Mouse (Mus musculus): Measurements from ENCODE around the gene Zbtb5. TPM values are rescaled to one million over a fixed set of nuclear protein-coding genes. Genes with fewer than 3 reads are reported as not detected.
A peak's percentile ranks its signal among the peaks of the same experiment; 100 is the strongest.
"Not testable (repeated sequence)": the region's sequence is repeated elsewhere in the genome, so short reads cannot be mapped to it uniquely, and the experiment has no call there.

Zbtb5 gene
- 34.4 and 35.8 TPM in 2 replicates for polyA plus RNA-seq (2016; fragmentation: Nextera tagmentation; extraction: Ambion mirVana)

- H3K4me1 ChIP-seq (replicated peaks): peaks cover 26% of the 10 kb centered on the region
- under 1% methylated on average over 63 of the region's 63 CpGs for WGBS
- H3K4me3 ChIP-seq: peak within 1 kb of the TSS; percentile 82
- H3K27me3 ChIP-seq (ENCODE audit: insufficient read depth, poor library complexity, severe bottlenecking): no peaks in the 10 kb centered on the region
- H3K9me3 ChIP-seq: no peaks in the 10 kb centered on the region
- 0 out of 2 replicates have a peak, but pooled peaks cover 3% of the 10 kb centered on the region for H3K36me3 ChIP-seq
- H3K27ac ChIP-seq: peak within 1 kb of the TSS; percentile 96
- DNase-seq (ENCODE audit: low spot score): peak; percentile 100
Observed at GRCm38 (mm10) chr4:45012105-45012975, at the start of gene Zbtb5. Gene Zbtb5 (minus strand): TSS chr4:45012412.

GRCm38 (mm10) chr4:45055451-45055850 lies 43.2 kb upstream of the Zbtb5 start:
- Histone ChIP-seq H3K36me3 (peaks cover 52% of the 10 kb centered on the region), H3K4me3 (no peak overlapping the region), H3K9me3 (no peaks in the 10 kb centered on the region), H3K27me3 (ENCODE audit: insufficient read depth, poor library complexity, severe bottlenecking) (no peaks in the 10 kb centered on the region), H3K4me1 (replicated peaks) (no peaks in the 10 kb centered on the region), H3K27ac (no peak overlapping the region)
- no peak for DNase-seq (ENCODE audit: low spot score)
- WGBS: 93% methylated on average over 8 of the region's 8 CpGs

- no peaks in the 10 kb centered on the region for H3K9me3 ChIP-seq
- no peak for DNase-seq (ENCODE audit: low spot score)
- 49% methylated on average over 3 of the region's 3 CpGs for WGBS
- no peak overlapping the region for H3K4me3 ChIP-seq
- no peak overlapping the region for H3K27ac ChIP-seq
- H3K36me3 ChIP-seq: peaks cover 52% of the 10 kb centered on the region
- no peaks in the 10 kb centered on the region for H3K27me3 ChIP-seq (ENCODE audit: insufficient read depth, poor library complexity, severe bottlenecking)
- no peaks in the 10 kb centered on the region for H3K4me1 ChIP-seq (replicated peaks)
Observed at GRCm38 (mm10) chr4:45054862-45055261, 42.6 kb upstream of the Zbtb5 start.

GRCm38 (mm10) chr4:45047956-45048355 lies 35.7 kb upstream of the Zbtb5 start:
- H3K4me3 ChIP-seq: no peak overlapping the region
- no peaks in the 10 kb centered on the region for H3K4me1 ChIP-seq (replicated peaks)
- no peaks in the 10 kb centered on the region for H3K9me3 ChIP-seq
- no peaks in the 10 kb centered on the region for H3K27me3 ChIP-seq (ENCODE audit: insufficient read depth, poor library complexity, severe bottlenecking)
- peaks cover 71% of the 10 kb centered on the region for H3K36me3 ChIP-seq
- WGBS: 81% methylated on average over 9 of the region's 9 CpGs
- no peak overlapping the region for H3K27ac ChIP-seq
- DNase-seq (ENCODE audit: low spot score): no peak

GRCm38 (mm10) chr4:45047286-45047887 lies 35.2 kb upstream of the Zbtb5 start:
- no peak overlapping the region for H3K4me3 ChIP-seq
- H3K36me3 ChIP-seq: peaks cover 71% of the 10 kb centered on the region
- H3K4me1 ChIP-seq (replicated peaks): no peaks in the 10 kb centered on the region
- DNase-seq (ENCODE audit: low spot score): no peak
- no peaks in the 10 kb centered on the region for H3K27me3 ChIP-seq (ENCODE audit: insufficient read depth, poor library complexity, severe bottlenecking)
- WGBS: 86% methylated on average over 9 of the region's 9 CpGs
- H3K9me3 ChIP-seq: no peaks in the 10 kb centered on the region
- H3K27ac ChIP-seq: no peak overlapping the region

- Histone ChIP-seq H3K36me3 (peaks cover 75% of the 10 kb centered on the region), H3K9me3 (no peaks in the 10 kb centered on the region), H3K4me1 (replicated peaks) (no peaks in the 10 kb centered on the region), H3K27me3 (ENCODE audit: insufficient read depth, poor library complexity, severe bottlenecking) (no peaks in the 10 kb centered on the region), H3K4me3 (no peak overlapping the region), H3K27ac (no peak overlapping the region)
- 97% methylated on average over 5 of the region's 5 CpGs for WGBS
- no peak for DNase-seq (ENCODE audit: low spot score)
Observed at GRCm38 (mm10) chr4:45046679-45047078, 34.5 kb upstream of the Zbtb5 start.

- 84% methylated on average over 7 of the region's 7 CpGs for WGBS
Observed at GRCm38 (mm10) chr4:45040795-45041194, 28.6 kb upstream of the Zbtb5 start.

GRCm38 (mm10) chr4:45039546-45039945 lies 27.3 kb upstream of the Zbtb5 start:
- DNase-seq (ENCODE audit: low spot score); H3K27me3 ChIP-seq (ENCODE audit: insufficient read depth, poor library complexity, severe bottlenecking); H3K4me3 ChIP-seq; H3K9me3 ChIP-seq; H3K4me1 ChIP-seq (replicated peaks); H3K27ac ChIP-seq: not testable (repeated sequence)
- 94% methylated on average over 7 of the region's 7 CpGs for WGBS
- peaks cover 70% of the 10 kb centered on the region for H3K36me3 ChIP-seq

More at GRCm38 (mm10) chr4:45040795-45041194, 28.6 kb upstream of the Zbtb5 start:
- Histone ChIP-seq H3K9me3 (no peaks in the 10 kb centered on the region), H3K36me3 (peaks cover 70% of the 10 kb centered on the region), H3K27ac (no peak overlapping the region), H3K27me3 (ENCODE audit: insufficient read depth, poor library complexity, severe bottlenecking) (no peaks in the 10 kb centered on the region), H3K4me1 (replicated peaks) (no peaks in the 10 kb centered on the region), H3K4me3 (no peak overlapping the region)
- no peak for DNase-seq (ENCODE audit: low spot score)

GRCm38 (mm10) chr4:45038879-45039278 lies 26.7 kb upstream of the Zbtb5 start:
- not testable (repeated sequence) for H3K4me1 ChIP-seq (replicated peaks); H3K4me3 ChIP-seq; DNase-seq (ENCODE audit: low spot score); H3K9me3 ChIP-seq; H3K27ac ChIP-seq; H3K27me3 ChIP-seq (ENCODE audit: insufficient read depth, poor library complexity, severe bottlenecking)
- WGBS: 55% methylated on average over 8 of the region's 8 CpGs
- H3K36me3 ChIP-seq: peaks cover 70% of the 10 kb centered on the region

GRCm38 (mm10) chr4:45037455-45038410 lies 25.5 kb upstream of the Zbtb5 start:
- Histone ChIP-seq H3K9me3 (no peaks in the 10 kb centered on the region), H3K27ac (no peak overlapping the region), H3K27me3 (ENCODE audit: insufficient read depth, poor library complexity, severe bottlenecking) (no peaks in the 10 kb centered on the region), H3K4me1 (replicated peaks) (no peaks in the 10 kb centered on the region), H3K36me3 (peaks cover 73% of the 10 kb centered on the region), H3K4me3 (no peak overlapping the region)
- 90% methylated on average over 13 of the region's 13 CpGs for WGBS
- no peak for DNase-seq (ENCODE audit: low spot score)

GRCm38 (mm10) chr4:45036571-45036970 lies 24.4 kb upstream of the Zbtb5 start:
- Histone ChIP-seq H3K4me1 (replicated peaks) (no peaks in the 10 kb centered on the region), H3K4me3 (no peak overlapping the region), H3K9me3 (no peaks in the 10 kb centered on the region), H3K36me3 (peaks cover 78% of the 10 kb centered on the region), H3K27ac (no peak overlapping the region), H3K27me3 (ENCODE audit: insufficient read depth, poor library complexity, severe bottlenecking) (no peaks in the 10 kb centered on the region)
- no peak for DNase-seq (ENCODE audit: low spot score)
- WGBS: 86% methylated on average over 5 of the region's 5 CpGs

- Histone ChIP-seq H3K4me1 (replicated peaks) (no peaks in the 10 kb centered on the region), H3K27me3 (ENCODE audit: insufficient read depth, poor library complexity, severe bottlenecking) (no peaks in the 10 kb centered on the region), H3K4me3 (no peak overlapping the region), H3K36me3 (peaks cover 78% of the 10 kb centered on the region), H3K27ac (no peak overlapping the region), H3K9me3 (no peaks in the 10 kb centered on the region)
- 93% methylated on average over 10 of the region's 10 CpGs for WGBS
- DNase-seq (ENCODE audit: low spot score): no peak
Observed at GRCm38 (mm10) chr4:45036048-45036447, 23.8 kb upstream of the Zbtb5 start.

Data from hindbrain, embryonic 10.5 days (tissue).